Mouse (Mus musculus) kidney, postnatal 10 days (tissue): ENCODE results near the gene Znrf3.

Experiments used
- DNase-seq: peaks from one replicate; pipeline ENCODE4 v3.0.0; 2021; ENCODE audit warnings: mixed read lengths

Gene Znrf3

GRCm38 (mm10) chr11:5314796-5315195 is 129.9 kb downstream of the Znrf3 start:
- peak; percentile 80 for DNase-seq

- no peak for DNase-seq
Observed at GRCm38 (mm10) chr11:5314330-5314741, 130.3 kb downstream of the Znrf3 start.

- DNase-seq = no peak
Observed at GRCm38 (mm10) chr11:5307024-5307905, 137.4 kb downstream of the Znrf3 start.

- DNase-seq = no peak
Observed at GRCm38 (mm10) chr11:5306017-5306416, 138.6 kb downstream of the Znrf3 start.

- DNase-seq = no peak
Observed at GRCm38 (mm10) chr11:5304526-5304925, 140.1 kb downstream of the Znrf3 start.

- no peak for DNase-seq
Observed at GRCm38 (mm10) chr11:5298007-5298372, 146.7 kb downstream of the Znrf3 start.

GRCm38 (mm10) chr11:5297148-5298006 is 147.3 kb downstream of the Znrf3 start:
- DNase-seq = peak; percentile 84

GRCm38 (mm10) chr11:5296576-5297115 is 148.0 kb downstream of the Znrf3 start:
- no peak for DNase-seq

GRCm38 (mm10) chr11:5294805-5295204 is 149.8 kb downstream of the Znrf3 start:
- no peak for DNase-seq

- DNase-seq = peak; percentile 82
Observed at GRCm38 (mm10) chr11:5290691-5291090, 154.0 kb downstream of the Znrf3 start.

- no peak for DNase-seq
Observed at GRCm38 (mm10) chr11:5289826-5290580, 154.6 kb downstream of the Znrf3 start.

- DNase-seq = no peak
Observed at GRCm38 (mm10) chr11:5283987-5284386, 160.7 kb downstream of the Znrf3 start.

GRCm38 (mm10) chr11:5280932-5281331 is 163.7 kb downstream of the Znrf3 start:
- no peak for DNase-seq

GRCm38 (mm10) chr11:5278463-5278862 is 166.2 kb downstream of the Znrf3 start:
- DNase-seq = no peak

GRCm38 (mm10) chr11:5277307-5277971 is 167.2 kb downstream of the Znrf3 start:
- DNase-seq = no peak

GRCm38 (mm10) chr11:5275216-5275615 is 169.4 kb downstream of the Znrf3 start:
- DNase-seq = no peak

- no peak for DNase-seq
Observed at GRCm38 (mm10) chr11:5272536-5273234, 172.0 kb downstream of the Znrf3 start.

- no peak for DNase-seq
Observed at GRCm38 (mm10) chr11:5272066-5272360, 172.6 kb downstream of the Znrf3 start.

GRCm38 (mm10) chr11:5271274-5272065 is 173.2 kb downstream of the Znrf3 start:
- no peak for DNase-seq

- no peak for DNase-seq
Observed at GRCm38 (mm10) chr11:5269846-5270461, 174.7 kb downstream of the Znrf3 start.
